Mouse (Mus musculus): ENCODE measurements around the gene Naa80.

DNA sequence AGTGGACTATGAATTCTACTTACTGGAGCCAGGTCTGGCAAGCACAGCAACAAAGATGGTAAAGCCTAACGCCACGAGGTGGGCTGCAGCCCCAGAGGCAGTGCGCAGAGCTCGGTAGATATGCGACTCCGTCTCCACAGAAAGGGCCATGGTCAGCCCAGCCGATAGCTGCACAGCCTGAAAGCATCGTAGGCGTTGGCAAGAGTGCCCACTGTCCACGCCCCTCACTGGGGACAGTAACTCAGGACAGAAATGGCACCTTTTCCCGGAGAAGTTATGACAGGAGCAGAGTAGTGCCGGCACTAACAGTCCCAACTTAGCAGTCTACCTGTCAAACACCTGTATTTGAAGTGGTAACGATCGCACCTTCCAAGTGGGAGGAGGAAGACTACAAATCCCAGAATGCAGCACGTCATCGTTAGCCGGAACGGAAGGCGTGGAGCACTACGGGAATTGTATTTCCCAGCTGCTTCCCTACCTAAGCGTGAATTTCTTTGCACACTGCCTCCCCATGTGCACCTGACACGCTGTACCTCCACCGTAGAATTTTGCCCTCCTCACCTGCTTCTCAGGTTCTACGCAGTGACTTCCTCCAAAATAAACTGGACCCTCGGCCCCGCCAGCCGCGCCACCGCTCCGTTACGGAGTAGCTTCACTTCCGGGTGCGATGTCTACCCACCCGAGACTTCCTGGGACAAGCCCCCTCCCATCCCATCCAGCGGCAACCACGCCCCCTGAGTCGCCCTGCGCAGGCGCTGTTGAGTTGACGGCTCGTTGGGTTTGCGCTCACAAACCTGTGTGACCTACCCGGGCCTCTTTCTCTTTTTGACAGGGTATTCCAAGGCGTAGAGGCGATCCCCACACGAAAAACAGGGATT is 37.0 kb upstream of the Naa80 start, which contains the start of the genes Cyb561d2 and Nprl2:
- TF ChIP-seq CTCF (conservative IDR thresholded peaks at IDR 0.05; ENCODE audit: insufficient read depth, insufficient read length, low read depth, low read length) = no peak
- TF ChIP-seq POLR2A (IDR thresholded peaks at IDR 0.05; ENCODE audit: low read depth, low read length) = no peak
